Mouse (Mus musculus) kidney, postnatal 0 days (tissue): ENCODE measurements at regions not wholly inside any gene's neighbourhood (a gene's known extent, or its start where the extent isn't known, plus 50 kb on each side); places are given as distances from the start of the nearest gene placed in this dataset.

Source experiments
- ATAC-seq: fragments of 200-750 bp; cut with Nextera tagmentation; replicated peaks from 2 replicates; pipeline ENCODE4 v1.8.0; 2017; ENCODE audit warnings: low read depth, moderate number of reproducible peaks, moderate TSS enrichment, moderate library complexity; ENCODE audit not compliant: low FRiP score
- DNase-seq: peaks from one replicate; pipeline ENCODE4 v3.0.0-alpha.2; 2016; ENCODE audit warnings: low spot score
- H3K27ac ChIP-seq: fragments of 300-500 bp; sonication (generic); 2 replicates; pipeline ENCODE4 v1.5.1; 2014; ENCODE audit warnings: mild to moderate bottlenecking
- H3K27me3 ChIP-seq: fragments of 300-500 bp; sonication (generic); 2 replicates; pipeline ENCODE4 v1.6.1; 2014; ENCODE audit warnings: low read length, mixed read lengths; ENCODE audit not compliant: insufficient read depth
- H3K36me3 ChIP-seq: fragments of 300-500 bp; sonication (generic); 2 replicates; pipeline ENCODE4 v1.6.1; 2014; ENCODE audit warnings: low read length, mixed read lengths; ENCODE audit not compliant: insufficient read depth
- H3K4me1 ChIP-seq: fragments of 300-500 bp; sonication (generic); replicated peaks from 2 replicates; pipeline ENCODE4 v1.6.1; 2014; ENCODE audit warnings: antibody characterized with exemption, low read length, mixed read lengths; ENCODE audit not compliant: insufficient read depth
- H3K4me2 ChIP-seq: fragments of 300-500 bp; sonication (generic); 2 replicates; pipeline ENCODE4 v1.6.1; 2014; ENCODE audit warnings: mild to moderate bottlenecking, low read length, moderate library complexity, mixed read lengths
- H3K4me3 ChIP-seq: fragments of 300-500 bp; sonication (generic); replicated peaks from 2 replicates; pipeline ENCODE4 v1.5.1; 2014; ENCODE audit warnings: low read depth, low read length
- H3K9ac ChIP-seq: fragments of 300-500 bp; sonication (generic); 2 replicates; pipeline ENCODE4 v1.6.1; 2014; ENCODE audit warnings: low read depth, low read length
- H3K9me3 ChIP-seq: fragments of 300-500 bp; sonication (generic); replicated peaks from 2 replicates; pipeline ENCODE4 v1.6.1; 2016; ENCODE audit warnings: low read length, inconsistent platforms, mixed read lengths
- CTCF ChIP-seq: IDR thresholded peaks from 2 replicates; pipeline ENCODE4 v1.5.1; 2016; ENCODE audit warnings: antibody characterized with exemption, low read depth, mild to moderate bottlenecking, moderate library complexity
- WGBS: fragments of 180-500 bp; shearing (Covaris S2); extraction: QIAGEN DNeasy Blood & Tissue Kit; methylation state at CpG from one replicate; pipeline ENCODE4 v1.1.7; 2014; 5-methylcytosine and 5-hydroxymethylcytosine counted together

DNA sequence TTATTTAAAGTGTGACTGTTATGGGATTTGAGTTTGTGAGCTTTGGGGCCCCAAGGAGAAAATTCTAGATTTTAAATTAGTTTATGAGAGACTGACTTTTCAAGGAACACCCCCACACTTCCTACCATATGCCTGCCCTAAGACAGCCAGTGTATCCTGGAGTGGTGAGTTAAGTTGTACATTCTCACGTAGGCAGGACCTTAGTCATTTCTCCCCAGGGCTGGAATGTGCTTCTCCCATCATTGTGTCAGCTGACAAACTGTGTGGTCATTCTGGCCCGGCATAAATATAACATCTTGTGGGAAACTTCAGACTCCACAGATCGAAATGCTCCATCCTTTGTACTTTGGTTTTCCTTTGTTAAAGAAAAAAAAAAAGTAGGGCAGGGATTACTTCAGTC lies 73.1 kb upstream of the Tfpi start:
- Histone ChIP-seq H3K27ac (no peak overlapping the region), H3K9ac (no peak overlapping the region), H3K36me3 (no peaks in the 10 kb centered on the region), H3K4me1 (no peaks in the 10 kb centered on the region), H3K4me2 (no peak overlapping the region), H3K9me3 (no peaks in the 10 kb centered on the region), H3K4me3 (no peak overlapping the region), H3K27me3 (no peaks in the 10 kb centered on the region)
- DNase-seq (no peak), ATAC-seq (no peak)
- WGBS = 67% methylated on average over 3 of the region's 3 CpGs
- TF ChIP-seq CTCF = no peak

DNA sequence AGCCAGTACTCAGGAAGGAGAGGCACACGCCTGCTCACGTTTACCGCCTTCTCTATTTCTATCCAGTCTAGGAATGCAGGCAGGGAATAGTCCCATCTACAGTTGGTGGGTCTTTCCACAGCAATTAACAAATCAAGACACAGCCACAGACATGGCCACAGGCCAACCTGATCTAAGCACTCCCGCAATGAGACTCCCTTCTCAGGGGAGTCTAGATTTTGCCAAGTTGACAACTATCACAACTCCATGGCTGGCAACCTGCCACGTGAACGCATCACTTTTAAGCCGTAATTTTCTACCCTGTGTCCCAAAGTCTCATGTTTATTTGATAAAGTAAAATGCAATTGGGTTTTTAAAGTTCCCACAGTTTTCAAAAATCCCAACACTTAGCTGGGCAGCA lies 72.0 kb upstream of the Tfpi start:
- DNase-seq (no peak), ATAC-seq (no peak)
- Histone ChIP-seq H3K27me3 (no peaks in the 10 kb centered on the region), H3K27ac (no peak overlapping the region), H3K4me3 (no peak overlapping the region), H3K9ac (no peak overlapping the region), H3K36me3 (no peaks in the 10 kb centered on the region), H3K4me1 (no peaks in the 10 kb centered on the region), H3K4me2 (no peak overlapping the region), H3K9me3 (no peaks in the 10 kb centered on the region)
- 73% methylated on average over 7 of the region's 7 CpGs for WGBS
- TF ChIP-seq CTCF = no peak

DNA sequence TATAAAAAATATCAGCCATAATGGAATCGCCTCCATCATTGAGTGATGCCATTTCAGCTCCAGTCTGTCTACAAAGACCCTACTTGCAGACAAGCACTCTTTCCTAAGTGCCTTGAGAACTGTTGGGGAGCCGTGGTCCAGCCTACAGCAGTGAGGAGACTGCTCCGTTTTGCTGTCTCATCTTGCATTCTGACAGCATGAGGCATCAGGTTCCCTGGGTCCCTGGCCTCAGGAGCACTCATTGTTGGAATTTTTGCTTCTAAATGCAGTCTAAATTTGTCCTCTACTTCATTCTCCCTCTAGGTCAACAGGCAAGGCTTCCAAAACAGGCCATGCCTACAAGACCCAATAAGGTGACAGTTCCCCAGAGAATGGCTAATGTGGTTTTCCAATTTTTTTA lies 69.1 kb upstream of the Tfpi start:
- H3K4me2 ChIP-seq = no peak overlapping the region
- no peak for ATAC-seq
- no peak for DNase-seq
- TF ChIP-seq CTCF = no peak
- no peak overlapping the region for H3K9ac ChIP-seq
- no peak overlapping the region for H3K4me3 ChIP-seq
- no peaks in the 10 kb centered on the region for H3K27me3 ChIP-seq
- no peaks in the 10 kb centered on the region for H3K9me3 ChIP-seq
- no peak overlapping the region for H3K27ac ChIP-seq
- H3K4me1 ChIP-seq = no peaks in the 10 kb centered on the region
- 78% methylated on average over 3 of the region's 3 CpGs for WGBS
- H3K36me3 ChIP-seq = no peaks in the 10 kb centered on the region

DNA sequence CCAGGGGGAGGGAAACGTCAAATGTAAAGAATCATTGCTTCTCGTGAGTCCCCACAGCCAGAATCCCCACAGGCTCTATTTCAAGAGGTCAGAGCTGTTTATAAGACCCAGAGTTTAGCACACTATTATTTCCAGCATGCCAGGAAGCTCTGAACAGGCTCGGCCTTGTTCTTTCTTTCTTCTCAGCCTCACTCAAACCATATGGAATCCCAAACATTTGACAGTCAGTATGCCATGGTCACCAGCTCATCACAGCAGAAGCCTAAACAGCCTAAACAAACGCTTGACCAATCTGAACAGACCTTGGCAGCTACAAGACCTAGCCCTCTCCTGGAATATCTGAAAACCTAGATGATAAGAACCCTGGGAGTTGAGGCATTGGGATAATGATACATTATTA lies 68.2 kb upstream of the Tfpi start:
- no peak overlapping the region for H3K4me3 ChIP-seq
- H3K4me2 ChIP-seq = no peak overlapping the region
- H3K36me3 ChIP-seq = no peaks in the 10 kb centered on the region
- no peaks in the 10 kb centered on the region for H3K9me3 ChIP-seq
- no peak overlapping the region for H3K27ac ChIP-seq
- no peaks in the 10 kb centered on the region for H3K27me3 ChIP-seq
- DNase-seq = no peak
- H3K4me1 ChIP-seq = no peaks in the 10 kb centered on the region
- no peak for ATAC-seq
- WGBS = 62% methylated on average over 4 of the region's 4 CpGs
- TF ChIP-seq CTCF = no peak
- no peak overlapping the region for H3K9ac ChIP-seq

DNA sequence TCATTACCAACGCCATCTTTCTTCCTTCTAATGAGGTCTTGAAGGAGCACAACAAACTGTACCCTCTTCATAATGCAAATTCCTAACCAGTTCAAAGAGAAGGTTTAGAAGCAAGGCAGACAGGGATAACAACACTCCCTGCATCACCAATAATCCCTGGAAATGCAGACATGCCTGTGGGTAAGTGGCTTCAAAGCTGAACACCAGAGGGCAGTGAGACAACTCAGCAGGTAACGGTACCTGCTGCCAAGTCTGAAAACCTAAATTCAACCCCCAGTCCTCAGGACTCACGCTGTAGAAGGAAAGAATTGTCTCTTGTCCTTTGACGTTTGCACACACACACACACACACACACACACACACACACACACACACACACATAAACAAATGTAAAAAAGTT lies 67.6 kb upstream of the Tfpi start:
- no peak overlapping the region for H3K4me2 ChIP-seq
- no peaks in the 10 kb centered on the region for H3K4me1 ChIP-seq
- no peaks in the 10 kb centered on the region for H3K9me3 ChIP-seq
- no peak overlapping the region for H3K9ac ChIP-seq
- no peak overlapping the region for H3K27ac ChIP-seq
- TF ChIP-seq CTCF = peak; percentile 26; the same call in 1 of the 2 replicates
- no peaks in the 10 kb centered on the region for H3K27me3 ChIP-seq
- ATAC-seq (no peak), DNase-seq (no peak)
- H3K4me3 ChIP-seq = no peak overlapping the region
- H3K36me3 ChIP-seq = no peaks in the 10 kb centered on the region
- WGBS = 61% methylated on average over 4 of the region's 4 CpGs

DNA sequence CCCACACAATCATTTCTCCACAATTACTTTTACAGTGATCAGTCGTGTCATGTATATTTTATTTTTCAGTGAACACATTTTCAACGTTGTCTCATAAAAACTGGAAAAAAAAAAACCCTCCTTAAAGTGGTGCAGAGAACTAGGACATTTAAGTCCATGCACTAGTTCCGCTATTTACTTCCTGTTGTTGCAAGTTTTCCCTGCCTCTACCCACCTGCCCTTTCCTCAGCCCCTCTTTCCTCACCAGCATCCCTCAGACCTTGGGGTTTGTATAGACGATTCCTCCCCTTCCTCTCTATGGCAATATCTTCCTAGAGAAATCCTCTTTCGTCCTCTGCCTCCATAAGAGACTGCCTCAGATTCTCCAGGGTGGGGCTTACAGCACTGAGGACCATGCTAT lies 64.9 kb upstream of the Tfpi start:
- no peak for ATAC-seq
- no peaks in the 10 kb centered on the region for H3K36me3 ChIP-seq
- 69% methylated on average over 5 of the region's 5 CpGs for WGBS

DNA sequence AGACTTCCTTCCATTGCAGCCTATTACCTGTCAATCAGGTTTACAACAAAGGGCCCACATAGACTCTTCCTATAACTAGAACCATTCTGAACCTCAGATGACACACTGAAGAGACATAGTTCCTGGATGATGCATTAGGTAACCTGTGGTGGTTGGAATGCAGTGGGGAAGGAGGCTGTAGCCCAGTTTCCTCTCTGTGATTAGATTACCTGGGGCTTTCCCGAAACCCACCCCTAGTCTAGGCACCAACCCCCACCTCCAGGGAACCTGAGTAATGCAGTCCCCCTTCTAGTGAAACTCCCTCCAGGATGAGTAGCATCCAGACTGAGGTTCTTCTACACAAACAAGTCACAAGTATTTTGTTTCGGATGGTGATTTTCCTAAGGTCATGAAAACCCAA lies 62.5 kb upstream of the Tfpi start:
- H3K9ac ChIP-seq = no peak overlapping the region
- ATAC-seq (no peak), DNase-seq (no peak)
- H3K36me3 ChIP-seq = no peaks in the 10 kb centered on the region
- no peak overlapping the region for H3K4me3 ChIP-seq
- no peaks in the 10 kb centered on the region for H3K9me3 ChIP-seq
- H3K27me3 ChIP-seq = no peaks in the 10 kb centered on the region
- no peaks in the 10 kb centered on the region for H3K4me1 ChIP-seq
- WGBS = 64% methylated on average over 2 of the region's 2 CpGs
- no peak for TF ChIP-seq CTCF
- H3K27ac ChIP-seq = no peak overlapping the region
- H3K4me2 ChIP-seq = no peak overlapping the region

More for the DNA sequence above, 64.9 kb upstream of the Tfpi start:
- H3K9ac ChIP-seq = no peak overlapping the region
- no peak overlapping the region for H3K4me2 ChIP-seq
- no peaks in the 10 kb centered on the region for H3K27me3 ChIP-seq
- TF ChIP-seq CTCF = no peak
- no peak for DNase-seq
- no peak overlapping the region for H3K4me3 ChIP-seq
- no peak overlapping the region for H3K27ac ChIP-seq
- H3K9me3 ChIP-seq = no peaks in the 10 kb centered on the region
- H3K4me1 ChIP-seq = no peaks in the 10 kb centered on the region
